Mouse (Mus musculus) CH12.LX (cell line): ENCODE results near the gene Tmem186.

Experiments used
- CTCF ChIP-seq, 2 experiments: IDR thresholded peaks in 1 of 2; conservative IDR thresholded peaks in 1 of 2; 2 replicates each; pipeline ENCODE4 v1.5.1; 2011 to 2012; ENCODE audit warnings: low read depth in 2 of 2, low read length in 2 of 2, improper control_type of control experiment in 1 of 2, inconsistent platforms in 1 of 2, mild to moderate bottlenecking in 1 of 2, moderate library complexity in 1 of 2
- ELF1 ChIP-seq: IDR thresholded peaks from 2 replicates; pipeline ENCODE4 v1.6.1; 2014; ENCODE audit warnings: low read depth, mild to moderate bottlenecking, inconsistent platforms, low read length, improper control_type of control experiment
- EP300 ChIP-seq: IDR thresholded peaks from 2 replicates; pipeline ENCODE4 v1.6.1; 2011; ENCODE audit warnings: low read length, improper control_type of control experiment
- IRF4 ChIP-seq: IDR thresholded peaks from 2 replicates; pipeline ENCODE4 v1.6.1; 2014; ENCODE audit warnings: low read depth, mild to moderate bottlenecking, inconsistent platforms, low read length, improper control_type of control experiment
- MAFK ChIP-seq: IDR thresholded peaks from 2 replicates; pipeline ENCODE4 v1.6.1; 2011; ENCODE audit warnings: low read length, improper control_type of control experiment; ENCODE audit not compliant: insufficient replicate concordance
- MAX ChIP-seq: IDR thresholded peaks from 2 replicates; pipeline ENCODE4 v1.6.1; 2011; ENCODE audit warnings: low read length, improper control_type of control experiment
- MXI1 ChIP-seq: IDR thresholded peaks from 2 replicates; pipeline ENCODE4 v1.6.1; 2011; ENCODE audit warnings: mild to moderate bottlenecking, low read depth, low read length, improper control_type of control experiment
- POLR2A ChIP-seq: IDR thresholded peaks from 2 replicates; pipeline ENCODE4 v1.6.1; 2011; ENCODE audit warnings: low read depth, mild to moderate bottlenecking, improper control_type of control experiment, low read length
- UBTF ChIP-seq: IDR thresholded peaks from 2 replicates; pipeline ENCODE4 v1.6.1; 2012; ENCODE audit warnings: low read depth, mild to moderate bottlenecking, inconsistent platforms, low read length, improper control_type of control experiment, moderate library complexity
- USF1 ChIP-seq: IDR thresholded peaks from 2 replicates; pipeline ENCODE4 v1.6.1; 2014; ENCODE audit warnings: low read depth, mild to moderate bottlenecking, inconsistent platforms, low read length, improper control_type of control experiment
- ZC3H11A ChIP-seq: IDR thresholded peaks from 2 replicates; pipeline ENCODE4 v1.6.1; 2012; ENCODE audit warnings: low read depth, mild to moderate bottlenecking, inconsistent platforms, low read length, improper control_type of control experiment

DNA sequence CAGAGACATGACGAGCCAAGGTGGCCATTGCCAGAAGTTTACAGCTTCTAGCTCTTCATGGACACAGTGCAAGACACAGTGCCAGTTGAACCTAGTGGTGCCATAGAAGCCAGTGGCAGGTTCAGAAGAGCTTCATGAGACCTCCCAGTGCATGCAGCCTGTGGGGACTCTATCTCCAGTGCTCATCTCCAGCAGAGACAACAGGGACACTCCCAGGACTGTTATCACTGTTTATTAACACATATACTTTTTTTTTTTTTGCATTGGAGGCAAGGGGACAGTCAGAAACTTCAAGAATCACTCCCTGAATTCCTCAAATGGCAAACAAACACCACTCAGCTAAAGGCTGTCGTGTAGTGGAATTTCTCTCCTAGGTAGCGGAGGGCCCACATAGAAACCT lies 24.1 kb downstream of the Tmem186 start:
- TF ChIP-seq POLR2A (no peak), USF1 (no peak), UBTF (no peak), EP300 (no peak), MAFK (no peak), CTCF (conservative IDR thresholded peaks at IDR 0.05 in 1 of 2, IDR thresholded peaks at IDR 0.05 in 1 of 2; ENCODE audit: low read depth in 2 of 2, low read length in 2 of 2) (no peak), MAX (no peak), ELF1 (no peak), MXI1 (no peak), ZC3H11A (no peak), IRF4 (no peak)
